Mouse (Mus musculus): ENCODE data around the gene D230025D16Rik. TPM values are rescaled to one million over a fixed set of nuclear protein-coding genes. Genes with fewer than 3 reads are reported as not detected.

The D230025D16Rik gene
- total RNA-seq, 1 experiment from 2014 or later: 32.3 TPM

Other genes starting within 250 kb of the D230025D16Rik start
- not detected in 3 replicates for gene Ces2h, start 224.3 kb upstream of the D230025D16Rik start, total RNA-seq (2017)
- not detected in 3 replicates for gene Ces3a, start 176.5 kb upstream of the D230025D16Rik start, total RNA-seq (2017)
- not detected in 3 replicates for gene Ces3b, start 141.4 kb upstream of the D230025D16Rik start, total RNA-seq (2017)
- gene Ces4a, start 93.3 kb upstream of the D230025D16Rik start, total RNA-seq (2017): not detected in 3 replicates
- 167 to 180 TPM (median 174 TPM) in 3 replicates for gene Cbfb, start 54.5 kb upstream of the D230025D16Rik start, total RNA-seq (2017)
- gene B3gnt9, start 30.0 kb downstream of the D230025D16Rik start, total RNA-seq (2017): 0.29 TPM in 1 of 3 replicates, not detected in the others
- 16.2 to 28.9 TPM (median 23.3 TPM) in 3 replicates for gene Tradd, start 39.5 kb downstream of the D230025D16Rik start, total RNA-seq (2017)
- gene Fbxl8, start 39.5 kb downstream of the D230025D16Rik start, total RNA-seq (2017): 3.6 to 5.0 TPM in 2 of 3 replicates, not detected in the other
- gene Hsf4, start 44.7 kb downstream of the D230025D16Rik start, total RNA-seq (2017): 0.96 to 2.5 TPM in 2 of 3 replicates, not detected in the other
- gene Nol3, start 51.0 kb downstream of the D230025D16Rik start, total RNA-seq (2017): not detected in 3 replicates
- gene 4931428F04Rik, start 64.7 kb downstream of the D230025D16Rik start, total RNA-seq (2017): 0.64 to 1.3 TPM in 2 of 3 replicates, not detected in the other
- 0.43 to 0.49 TPM in 2 of 3 replicates, not detected in the other for gene Exoc3l, start 71.0 kb downstream of the D230025D16Rik start, total RNA-seq (2017)
- gene E2f4, start 72.5 kb downstream of the D230025D16Rik start, total RNA-seq (2017): 19.7 to 52.7 TPM (median 21.0 TPM) in 3 replicates
- gene Elmo3, start 80.5 kb downstream of the D230025D16Rik start, total RNA-seq (2017): 0.21 to 2.5 TPM (median 1.3 TPM) in 3 replicates
- 1.3 to 2.8 TPM (median 1.7 TPM) in 3 replicates for gene Lrrc29, start 101.1 kb downstream of the D230025D16Rik start, total RNA-seq (2017)
- 36.6 to 48.0 TPM (median 42.8 TPM) in 3 replicates for gene Tmem208, start 101.2 kb downstream of the D230025D16Rik start, total RNA-seq (2017)
- gene Fhod1, start 122.8 kb downstream of the D230025D16Rik start, total RNA-seq (2017): 6.5 to 14.7 TPM (median 8.4 TPM) in 3 replicates
- 0.10 TPM in 1 of 3 replicates, not detected in the others for gene Slc9a5, start 123.7 kb downstream of the D230025D16Rik start, total RNA-seq (2017)
- 0.49 TPM in 1 of 3 replicates, not detected in the others for gene Plekhg4, start 148.1 kb downstream of the D230025D16Rik start, total RNA-seq (2017)
- gene Kctd19, start 188.4 kb downstream of the D230025D16Rik start, total RNA-seq (2017): 0.32 TPM in 1 of 3 replicates, not detected in the others
- gene Lrrc36, start 188.4 kb downstream of the D230025D16Rik start, total RNA-seq (2017): not detected in 3 replicates
- gene Tppp3, start 246.4 kb downstream of the D230025D16Rik start, total RNA-seq (2017): 164 to 258 TPM (median 248 TPM) in 3 replicates

Measured in monocyte, adult 5-6 weeks (primary cell).